Mouse (Mus musculus) bone marrow macrophage, adult 2 months (primary cell): Measurements from ENCODE around the gene Cab39.

Source experiments
- CTCF ChIP-seq: IDR thresholded peaks from 2 replicates; pipeline ENCODE4 v1.5.1; 2012; ENCODE audit warnings: low read depth, mild to moderate bottlenecking, low read length, moderate library complexity
- POLR2A ChIP-seq: IDR thresholded peaks from 2 replicates; pipeline ENCODE4 v1.6.1; 2012; ENCODE audit warnings: mild to moderate bottlenecking, low read depth, low read length, borderline replicate concordance

GRCm38 (mm10) chr1:85829016-85829415 lies 35.8 kb downstream of the Cab39 start:
- no peak for TF ChIP-seq CTCF
- no peak for TF ChIP-seq POLR2A
